Mouse (Mus musculus) hindbrain, embryonic 11.5 days (tissue): Measurements from ENCODE around the gene Cyp4f13. TPM values are rescaled to one million over a fixed set of nuclear protein-coding genes. Genes with fewer than 3 reads are reported as not detected.

Source experiments
- ATAC-seq: fragments of 200-750 bp; cut with Nextera tagmentation; 2 replicates; pipeline ENCODE4 v1.8.0; 2017; ENCODE audit warnings: mild to moderate bottlenecking, moderate TSS enrichment, moderate library complexity; ENCODE audit not compliant: low FRiP score
- DNase-seq: peaks from one replicate; pipeline ENCODE4 v3.0.0-alpha.2; 2015; ENCODE audit warnings: low spot score
- H3K27ac ChIP-seq: fragments of 300-500 bp; sonication (generic); 2 replicates; pipeline ENCODE4 v1.5.1; 2014; ENCODE audit warnings: mild to moderate bottlenecking, low read depth, low read length
- H3K27me3 ChIP-seq: fragments of 300-500 bp; sonication (generic); 2 replicates; pipeline ENCODE4 v1.6.1; 2014; ENCODE audit warnings: mild to moderate bottlenecking, low read length, moderate library complexity, mixed read lengths; ENCODE audit not compliant: control insufficient read depth, insufficient read depth
- H3K36me3 ChIP-seq: fragments of 300-500 bp; sonication (generic); 2 replicates; pipeline ENCODE4 v1.6.1; 2014; ENCODE audit warnings: mild to moderate bottlenecking, low read length, moderate library complexity, mixed read lengths; ENCODE audit not compliant: control insufficient read depth, insufficient read depth
- H3K4me1 ChIP-seq: fragments of 300-500 bp; sonication (generic); replicated peaks from 2 replicates; pipeline ENCODE4 v1.6.1; 2014; ENCODE audit warnings: low read length, mixed read lengths; ENCODE audit not compliant: control insufficient read depth, insufficient read depth
- H3K4me2 ChIP-seq: fragments of 300-500 bp; sonication (generic); replicated peaks from 2 replicates; pipeline ENCODE4 v1.6.1; 2014; ENCODE audit warnings: mild to moderate bottlenecking, low read depth, low read length
- H3K4me3 ChIP-seq: fragments of 300-500 bp; sonication (generic); 2 replicates; pipeline ENCODE4 v1.5.1; 2014; ENCODE audit warnings: low read depth, low read length
- H3K9ac ChIP-seq: fragments of 300-500 bp; sonication (generic); 2 replicates; pipeline ENCODE4 v1.6.1; 2014; ENCODE audit warnings: low read depth, low read length
- H3K9me3 ChIP-seq: fragments of 300-500 bp; sonication (generic); 2 replicates; pipeline ENCODE4 v1.6.1; 2016; ENCODE audit warnings: low read length; ENCODE audit not compliant: control insufficient read depth
- WGBS: fragments of 180-500 bp; shearing (Covaris S2); extraction: QIAGEN DNeasy Blood & Tissue Kit; methylation state at CpG from one replicate; pipeline ENCODE4 v1.1.7; 2014; 5-methylcytosine and 5-hydroxymethylcytosine counted together
- polyA plus RNA-seq: library from polyadenylated mRNA; unstranded; fragments of >200 nt; fragmentation: Nextera tagmentation; extraction: Ambion mirVana; gene quantifications from 2 replicates; pipeline ENCODE4 v1.2.1, GENCODE M21; 2014

Cyp4f13 gene
- polyA plus RNA-seq, 1 experiment from 2014 or later = 5.5 TPM

DNA sequence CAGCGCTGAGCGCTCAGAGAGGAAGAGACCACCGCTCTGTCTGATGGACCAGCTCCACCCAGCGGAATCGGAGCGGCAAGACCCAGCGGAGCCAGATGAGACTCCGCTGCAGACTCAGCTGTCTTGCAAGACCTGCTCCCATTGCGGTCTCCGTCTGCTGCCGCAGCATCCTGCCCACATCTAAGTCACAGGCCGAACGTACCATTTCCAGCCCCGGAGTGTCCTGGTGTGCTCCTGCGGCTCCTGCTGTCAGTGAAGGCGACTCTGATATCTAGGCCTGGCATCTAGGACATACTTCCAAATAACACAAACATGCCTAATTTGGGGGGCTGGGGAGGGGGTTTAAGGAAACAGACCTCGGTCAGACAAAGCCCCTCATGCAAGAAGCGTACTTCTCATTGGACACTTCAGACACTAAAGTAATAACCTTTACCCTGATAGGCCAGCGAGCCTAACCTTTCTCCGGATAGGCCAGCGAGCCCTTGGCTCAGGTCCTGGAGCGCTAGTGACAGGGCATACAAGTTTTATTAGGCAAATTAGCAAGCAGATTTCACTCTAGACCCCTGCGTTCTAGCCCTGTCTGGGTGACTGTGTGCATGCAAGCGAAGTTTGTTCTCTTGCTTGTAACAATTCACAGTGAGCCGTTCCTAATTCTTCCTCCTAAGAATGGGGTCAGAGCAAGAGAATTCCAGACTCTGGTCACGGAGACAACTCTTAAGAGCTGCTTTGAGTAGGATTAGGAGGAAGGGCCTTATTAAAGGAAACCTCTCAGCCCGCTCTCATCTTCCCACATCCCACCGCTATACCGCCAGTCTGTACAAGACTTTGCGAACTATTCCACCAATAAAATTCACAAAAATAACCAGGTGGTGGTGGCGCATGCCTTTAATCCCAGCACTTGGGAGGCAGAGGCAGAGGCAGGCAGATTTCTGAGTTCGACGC lies 55.7 kb downstream of the Cyp4f13 start, which contains the start of gene Zfp870:
Gene Zfp870, minus strand, starts transcription at position 404 of the 942 bp plus-strand sequence.
- Histone ChIP-seq H3K27ac (peak within 1 kb of the TSS; percentile 58), H3K9ac (peak within 1 kb of the TSS; percentile 79), H3K4me1 (peaks cover 5% of the 10 kb centered on the region), H3K4me3 (peak within 1 kb of the TSS; percentile 56), H3K9me3 (no peaks in the 10 kb centered on the region), H3K36me3 (no peaks in the 10 kb centered on the region), H3K27me3 (no peaks in the 10 kb centered on the region), H3K4me2 (peak within 1 kb of the TSS; percentile 73)
- DNase-seq = peak; percentile 95
- 13% methylated on average over 33 of the region's 33 CpGs for WGBS
- peak; percentile 99 for ATAC-seq

DNA sequence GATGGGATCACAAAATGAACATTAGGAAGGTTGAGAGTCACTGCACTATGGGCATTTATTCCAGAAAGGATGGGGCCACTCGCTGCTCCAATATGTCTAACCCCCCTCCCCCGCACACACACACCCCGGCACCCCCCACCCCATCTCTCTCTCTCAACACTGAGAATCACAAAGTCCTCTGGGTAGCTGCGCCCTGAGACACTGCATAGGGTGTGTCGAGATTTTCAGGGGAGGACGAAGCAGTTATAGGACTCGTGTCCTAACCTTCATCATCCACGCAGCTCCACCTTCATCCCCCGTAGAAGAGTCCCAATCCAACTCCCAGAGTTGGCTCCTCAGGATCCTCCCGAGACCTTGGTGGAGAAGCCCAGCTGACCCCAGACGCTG lies 56.4 kb downstream of the Cyp4f13 start:
- ATAC-seq (peak; percentile 22), DNase-seq (no peak)
- Histone ChIP-seq H3K27ac (peak overlapping the region; percentile 58), H3K4me3 (peak overlapping the region; percentile 56), H3K36me3 (no peaks in the 10 kb centered on the region), H3K9me3 (no peaks in the 10 kb centered on the region), H3K4me1 (peaks cover 5% of the 10 kb centered on the region), H3K4me2 (peak overlapping the region; percentile 73), H3K27me3 (no peaks in the 10 kb centered on the region), H3K9ac (peak overlapping the region; percentile 79)
- 5% methylated on average over 11 of the region's 11 CpGs for WGBS

DNA sequence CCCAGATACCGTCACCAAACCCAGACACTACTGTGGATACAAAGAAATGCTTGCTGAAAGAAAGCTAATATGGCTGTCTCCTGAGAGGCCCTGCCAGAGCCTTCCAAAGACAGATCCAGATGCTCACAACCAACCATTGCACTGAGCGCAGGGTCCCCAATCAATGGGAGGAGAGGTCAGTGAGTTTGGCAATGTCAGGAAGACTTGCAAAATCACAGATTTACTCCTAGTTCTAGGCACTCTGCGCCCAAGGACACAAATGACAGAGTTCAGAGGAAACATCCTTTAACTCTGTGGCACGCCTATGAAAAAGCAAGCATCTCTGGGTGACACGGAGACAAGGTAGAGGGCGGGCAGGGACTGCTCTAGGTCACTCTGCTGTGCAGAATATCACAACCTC lies 57.6 kb downstream of the Cyp4f13 start:
- no peak for DNase-seq
- 94% methylated on average over 6 of the region's 6 CpGs for WGBS
- no peak overlapping the region for H3K4me2 ChIP-seq
- no peaks in the 10 kb centered on the region for H3K36me3 ChIP-seq
- no peak for ATAC-seq
- no peak overlapping the region for H3K27ac ChIP-seq
- no peaks in the 10 kb centered on the region for H3K9me3 ChIP-seq
- no peak overlapping the region for H3K4me3 ChIP-seq
- peaks cover 5% of the 10 kb centered on the region for H3K4me1 ChIP-seq
- no peaks in the 10 kb centered on the region for H3K27me3 ChIP-seq
- H3K9ac ChIP-seq = no peak overlapping the region

DNA sequence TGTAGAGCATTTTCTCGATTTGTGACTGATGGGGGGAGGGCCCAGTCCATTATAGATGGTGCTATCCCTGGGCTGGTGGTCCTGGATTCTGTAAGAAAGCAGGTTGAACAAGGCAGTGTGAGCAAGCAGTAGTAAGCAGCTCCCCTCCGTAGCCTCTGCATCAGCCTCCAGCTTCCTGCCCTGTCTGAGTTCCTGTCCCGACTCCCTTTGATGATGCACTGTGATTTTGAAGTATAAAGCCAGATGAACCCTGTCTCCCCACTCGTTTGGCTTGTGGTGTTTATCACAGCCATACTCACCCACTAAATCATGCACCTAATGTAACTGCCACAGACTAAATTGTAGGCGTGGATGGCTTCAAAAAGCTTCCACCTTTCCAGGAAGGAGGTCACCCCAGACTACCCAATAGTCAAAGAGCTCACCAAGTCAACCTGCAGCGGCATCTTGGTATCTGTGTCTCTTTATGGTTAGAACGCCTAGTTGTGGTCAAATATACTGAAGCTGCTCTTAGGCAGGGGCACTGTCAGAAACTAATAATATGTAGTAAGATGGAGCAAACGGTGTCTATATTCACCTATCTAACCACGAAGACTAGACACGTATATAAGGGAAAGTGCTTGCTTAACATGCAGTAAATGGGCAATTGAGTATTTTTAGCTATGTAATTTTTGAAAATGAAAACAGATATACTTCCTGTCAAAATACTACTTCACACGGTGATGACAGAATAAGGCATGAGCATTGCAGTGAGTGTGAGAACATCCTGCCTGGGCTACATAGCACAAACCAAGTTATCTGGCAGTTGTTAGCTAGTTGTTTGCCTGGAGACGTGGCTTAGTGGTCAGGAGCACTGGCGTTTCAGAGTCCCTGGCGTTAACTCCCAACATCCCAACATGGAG lies 66.6 kb downstream of the Cyp4f13 start:
- ATAC-seq (no peak), DNase-seq (no peak)
- Histone ChIP-seq H3K27ac (no peak overlapping the region), H3K4me1 (no peaks in the 10 kb centered on the region), H3K4me3 (no peak overlapping the region), H3K9ac (no peak overlapping the region), H3K36me3 (peaks cover 11% of the 10 kb centered on the region), H3K4me2 (no peak overlapping the region), H3K27me3 (no peaks in the 10 kb centered on the region), H3K9me3 (no peaks in the 10 kb centered on the region; the same call in 1 of the 2 replicates)
- 91% methylated on average over 14 of the region's 14 CpGs for WGBS

DNA sequence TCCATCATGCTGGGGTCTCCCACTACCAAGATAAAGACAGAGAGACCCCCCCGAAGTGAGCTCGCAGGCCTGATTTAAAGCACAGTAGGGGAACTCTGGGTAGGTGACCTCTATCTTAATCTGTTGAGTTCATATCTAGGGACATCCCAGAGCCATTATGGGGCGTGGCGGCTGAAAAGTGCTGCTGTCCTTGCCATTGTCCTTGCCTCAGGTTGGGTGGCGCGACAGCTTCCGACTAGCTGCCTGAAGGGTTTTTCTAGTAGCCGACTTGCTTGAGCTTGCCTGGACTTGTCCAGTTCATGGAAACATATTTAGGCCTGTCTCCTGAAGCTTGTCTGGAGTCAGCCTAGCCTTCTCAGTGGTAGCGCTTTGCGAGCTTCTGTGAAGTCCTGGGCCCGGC lies 68.4 kb downstream of the Cyp4f13 start:
- peaks cover 9% of the 10 kb centered on the region for H3K36me3 ChIP-seq
- ATAC-seq = no peak

DNA sequence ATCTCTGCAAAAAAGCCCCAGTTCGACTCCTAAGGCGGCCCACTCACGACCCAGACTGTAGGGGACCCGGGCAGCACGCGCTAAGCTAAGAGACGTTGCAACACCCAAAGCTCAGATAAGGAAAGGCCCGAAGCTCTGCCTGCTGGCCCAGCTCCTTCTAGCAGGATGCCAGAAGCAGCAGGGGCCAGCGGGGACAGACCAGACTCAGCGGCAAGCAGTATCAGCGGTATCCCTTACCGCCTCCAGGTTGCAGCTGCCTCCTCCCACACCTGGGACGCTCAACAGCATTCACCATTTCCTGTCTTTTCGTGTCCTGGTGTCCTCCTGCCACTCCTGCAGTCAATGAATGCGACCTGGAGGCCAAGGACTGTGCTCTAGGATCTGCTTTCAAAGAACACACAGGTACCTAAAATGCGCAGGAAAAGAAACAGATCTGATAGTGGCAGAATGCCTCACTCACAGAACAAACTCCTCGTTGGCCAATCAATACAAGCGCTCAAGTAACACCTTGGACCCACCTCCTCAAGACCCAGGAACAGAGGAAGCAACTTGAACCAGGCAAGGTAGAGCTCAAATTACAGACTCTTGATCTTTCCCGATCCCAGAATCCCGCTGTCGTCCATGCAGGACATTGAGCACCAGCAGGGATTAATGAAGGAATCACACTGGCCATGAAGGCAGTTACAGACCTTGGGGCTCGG lies 69.6 kb downstream of the Cyp4f13 start:
- no peak for ATAC-seq
- Histone ChIP-seq H3K27me3 (no peaks in the 10 kb centered on the region), H3K4me3 (no peak overlapping the region), H3K27ac (no peak overlapping the region), H3K9ac (no peak overlapping the region), H3K36me3 (0 out of 2 replicates have a peak, but pooled peaks cover 3% of the 10 kb centered on the region), H3K4me1 (no peaks in the 10 kb centered on the region), H3K4me2 (0 out of 2 replicates have a peak overlapping the region, but pooled peaks have one; percentile 2), H3K9me3 (no peaks in the 10 kb centered on the region; the same call in 1 of the 2 replicates)
- no peak for DNase-seq
- 13% methylated on average over 22 of the region's 22 CpGs for WGBS

More for the DNA sequence above, 68.4 kb downstream of the Cyp4f13 start:
- Histone ChIP-seq H3K4me2 (no peak overlapping the region), H3K4me1 (no peaks in the 10 kb centered on the region), H3K9me3 (no peaks in the 10 kb centered on the region; the same call in 1 of the 2 replicates), H3K27ac (no peak overlapping the region), H3K4me3 (no peak overlapping the region), H3K27me3 (no peaks in the 10 kb centered on the region), H3K9ac (no peak overlapping the region)
- WGBS = 95% methylated on average over 11 of the region's 11 CpGs
- DNase-seq = no peak

Other genes starting within 250 kb of the Cyp4f13 start
- 38.3 and 56.8 TPM in 2 replicates for gene Zfp871, start 159.1 kb downstream of the Cyp4f13 start, polyA plus RNA-seq
- 43.0 and 49.1 TPM in 2 replicates for gene Zfp811, start 137.5 kb downstream of the Cyp4f13 start, polyA plus RNA-seq
- gene Zfp799, start 117.1 kb downstream of the Cyp4f13 start, polyA plus RNA-seq = 20.3 and 24.4 TPM in 2 replicates
- gene Zfp870, start 55.8 kb downstream of the Cyp4f13 start, polyA plus RNA-seq = 8.6 and 10.0 TPM in 2 replicates
- not detected in 2 replicates for gene Cyp4f14, start 30.1 kb downstream of the Cyp4f13 start, polyA plus RNA-seq
- gene Zfp472, start 18.4 kb upstream of the Cyp4f13 start, polyA plus RNA-seq = 13.4 TPM in 2 replicates
- 18.5 and 18.6 TPM in 2 replicates for gene Zfp952, start 45.7 kb upstream of the Cyp4f13 start, polyA plus RNA-seq
- 20.6 and 24.5 TPM in 2 replicates for gene Zfp763, start 86.0 kb upstream of the Cyp4f13 start, polyA plus RNA-seq
- not detected in 2 replicates for gene 4921501E09Rik, start 120.7 kb upstream of the Cyp4f13 start, polyA plus RNA-seq
- 11.4 and 15.2 TPM in 2 replicates for gene Zfp563, start 141.9 kb upstream of the Cyp4f13 start, polyA plus RNA-seq
- 0.14 and 0.22 TPM in 2 replicates for gene Morc2b, start 192.3 kb upstream of the Cyp4f13 start, polyA plus RNA-seq
- gene Olfr55, start 221.0 kb upstream of the Cyp4f13 start, polyA plus RNA-seq = 0.04 and 0.05 TPM in 2 replicates
- gene Olfr239, start 243.9 kb upstream of the Cyp4f13 start, polyA plus RNA-seq = not detected in 2 replicates